Mouse (Mus musculus): Measurements from ENCODE around the gene Defb36.

GRCm38 (mm10) chr2:152624566-152624965 lies 20.4 kb downstream of the Defb36 start:
- TF ChIP-seq CTCF (conservative IDR thresholded peaks at IDR 0.05; ENCODE audit: insufficient read depth, insufficient read length, low read depth, low read length) (no peak), POLR2A (IDR thresholded peaks at IDR 0.05; ENCODE audit: low read depth, low read length) (no peak)

Data from kidney, adult 2 months (tissue).